Mouse (Mus musculus): ENCODE measurements around the gene Gm8897.
"Not testable (repeated sequence)": the region's sequence is repeated elsewhere in the genome, so short reads cannot be mapped to it uniquely, and the experiment has no call there.

Gm8897 gene

GRCm38 (mm10) chr5:11416118-11416517 is at the start of gene Gm8897:
Gene Gm8897, plus strand, starts transcription at chr5:11416418.
- DNase-seq (ENCODE audit: low spot score): not testable (repeated sequence)

- DNase-seq (ENCODE audit: low spot score): not testable (repeated sequence)
Measured at GRCm38 (mm10) chr5:11416691-11417090, 473 bp downstream of the Gm8897 start.

Measured in layer of hippocampus, adult 9-10 months (tissue).